Mouse (Mus musculus) limb, embryonic 10.5 days (tissue): ENCODE measurements at regions not wholly inside any gene's neighbourhood (a gene's known extent, or its start where the extent isn't known, plus 50 kb on each side); places are given as distances from the start of the nearest gene placed in this dataset.

ENCODE experiments used
- DNase-seq: peaks from one replicate; pipeline ENCODE4 v3.0.0-alpha.2; 2017; ENCODE audit warnings: low spot score
- H3K27ac ChIP-seq: fragments of 300-500 bp; sonication (generic); 2 replicates; pipeline ENCODE4 v1.5.1; 2016; ENCODE audit warnings: mild to moderate bottlenecking
- H3K27me3 ChIP-seq: fragments of 300-500 bp; sonication (generic); 2 replicates; pipeline ENCODE4 v1.6.1; 2016; ENCODE audit warnings: low read depth, mild to moderate bottlenecking; ENCODE audit not compliant: poor library complexity, severe bottlenecking
- H3K36me3 ChIP-seq: fragments of 300-500 bp; sonication (generic); 2 replicates; pipeline ENCODE4 v1.6.1; 2016; ENCODE audit warnings: mild to moderate bottlenecking, moderate library complexity
- H3K4me1 ChIP-seq: fragments of 300-500 bp; sonication (generic); 2 replicates; pipeline ENCODE4 v1.6.1; 2016
- H3K4me3 ChIP-seq: fragments of 300-500 bp; sonication (generic); 2 replicates; pipeline ENCODE4 v1.5.1; 2016; ENCODE audit warnings: mild to moderate bottlenecking, moderate library complexity
- H3K9me3 ChIP-seq: fragments of 300-500 bp; sonication (generic); replicated peaks from 2 replicates; pipeline ENCODE4 v1.6.1; 2016; ENCODE audit warnings: mild to moderate bottlenecking
- WGBS: fragments of 180-500 bp; shearing (Covaris S2); methylation state at CpG from one replicate; pipeline ENCODE4 v1.1.7; 2016; 5-methylcytosine and 5-hydroxymethylcytosine counted together

GRCm38 (mm10) chr8:109012655-109013054, 481.2 kb upstream of the Pmfbp1 start:
- 55% methylated on average over 8 of the region's 8 CpGs for WGBS
- H3K4me1 ChIP-seq, result peaks cover 27% of the 10 kb centered on the region
- no peaks in the 10 kb centered on the region for H3K36me3 ChIP-seq
- H3K4me3 ChIP-seq, result no peak overlapping the region
- no peak for DNase-seq
- H3K27me3 ChIP-seq, result no peaks in the 10 kb centered on the region
- no peaks in the 10 kb centered on the region for H3K9me3 ChIP-seq
- H3K27ac ChIP-seq, result peak overlapping the region; percentile 12; the same call in 1 of the 2 replicates

DNA sequence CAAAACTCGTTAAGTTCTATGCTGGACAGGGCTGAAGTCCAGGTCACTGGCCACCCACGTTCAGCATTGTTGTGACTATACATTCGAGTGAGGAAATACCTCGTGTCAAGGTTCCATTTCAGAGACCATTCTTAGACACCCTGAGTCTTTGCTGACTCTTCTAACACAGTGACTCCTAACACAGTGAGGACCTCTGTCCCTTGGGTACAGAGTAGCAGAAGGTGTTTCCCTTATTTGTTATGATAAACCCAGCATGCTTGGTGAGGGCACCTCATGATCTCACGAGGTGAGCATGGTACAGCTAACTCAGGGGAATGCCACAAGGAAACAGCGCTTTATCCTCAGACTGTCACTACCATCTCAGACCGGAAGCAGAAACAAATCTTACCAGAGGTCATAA, 480.2 kb upstream of the Pmfbp1 start:
- Histone ChIP-seq H3K4me1 (peaks cover 25% of the 10 kb centered on the region), H3K4me3 (no peak overlapping the region), H3K36me3 (no peaks in the 10 kb centered on the region), H3K27me3 (no peaks in the 10 kb centered on the region), H3K27ac (0 out of 2 replicates have a peak overlapping the region, but pooled peaks have one; percentile 12), H3K9me3 (no peaks in the 10 kb centered on the region)
- 76% methylated on average over 7 of the region's 7 CpGs for WGBS
- no peak for DNase-seq

DNA sequence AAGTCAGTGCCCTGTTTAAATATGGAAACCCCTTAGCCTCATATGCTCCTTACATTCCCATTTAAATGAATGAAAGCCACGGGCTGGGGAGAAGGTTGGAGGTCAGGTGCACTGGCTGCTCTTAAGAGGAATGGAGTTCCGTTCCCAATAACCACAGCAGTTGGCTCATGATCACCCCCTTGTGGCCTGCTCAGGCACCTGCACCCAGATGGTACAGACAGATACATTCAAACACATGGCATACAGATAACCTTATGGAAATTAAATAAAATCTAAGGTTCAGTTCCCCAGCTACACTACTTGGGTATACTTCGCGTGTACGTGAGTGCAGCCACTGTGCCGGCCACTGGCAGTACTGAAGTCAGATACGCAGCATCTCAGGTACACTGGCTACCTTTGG, 479.1 kb upstream of the Pmfbp1 start:
- 69% methylated on average over 7 of the region's 7 CpGs for WGBS
- Histone ChIP-seq H3K36me3 (no peaks in the 10 kb centered on the region), H3K27me3 (no peaks in the 10 kb centered on the region)

DNA sequence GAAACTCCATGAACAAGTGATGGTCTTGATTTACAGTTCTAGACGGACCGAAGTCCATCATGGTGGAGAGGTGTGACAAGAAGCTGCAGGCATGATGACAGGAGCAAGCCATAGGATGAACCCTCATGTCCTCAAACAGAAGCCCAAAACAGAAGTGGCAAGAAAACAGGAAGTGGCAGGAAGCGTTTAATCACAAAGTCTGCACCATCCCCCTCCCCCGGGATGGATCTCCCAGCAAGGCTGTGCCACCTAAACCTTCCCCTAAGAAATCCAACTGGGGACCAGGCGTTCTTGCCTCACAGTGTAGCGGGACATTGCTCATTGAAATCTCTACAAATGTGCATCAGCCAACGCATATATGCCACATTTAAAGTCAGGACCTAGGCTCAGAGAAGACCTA, 474.3 kb upstream of the Pmfbp1 start:
- no peak for DNase-seq
- no peak overlapping the region for H3K4me3 ChIP-seq
- no peaks in the 10 kb centered on the region for H3K36me3 ChIP-seq
- H3K27me3 ChIP-seq, result no peaks in the 10 kb centered on the region
- H3K27ac ChIP-seq, result no peak overlapping the region
- H3K9me3 ChIP-seq, result no peaks in the 10 kb centered on the region
- WGBS, result 83% methylated on average over 7 of the region's 7 CpGs
- peaks cover 14% of the 10 kb centered on the region for H3K4me1 ChIP-seq

More for the DNA sequence above, 479.1 kb upstream of the Pmfbp1 start:
- DNase-seq, result peak; percentile 77
- H3K4me1 ChIP-seq, result peaks cover 31% of the 10 kb centered on the region
- no peaks in the 10 kb centered on the region for H3K9me3 ChIP-seq
- H3K27ac ChIP-seq, result 0 out of 2 replicates have a peak overlapping the region, but pooled peaks have one; percentile 27
- no peak overlapping the region for H3K4me3 ChIP-seq

GRCm38 (mm10) chr8:109020102-109020501, 473.7 kb upstream of the Pmfbp1 start:
- Histone ChIP-seq H3K4me3 (no peak overlapping the region), H3K27me3 (no peaks in the 10 kb centered on the region), H3K4me1 (peaks cover 12% of the 10 kb centered on the region), H3K36me3 (no peaks in the 10 kb centered on the region), H3K27ac (no peak overlapping the region), H3K9me3 (no peaks in the 10 kb centered on the region)
- 90% methylated on average over 4 of the region's 4 CpGs for whole genome bisulfite sequencing
- no peak for DNase-seq

DNA sequence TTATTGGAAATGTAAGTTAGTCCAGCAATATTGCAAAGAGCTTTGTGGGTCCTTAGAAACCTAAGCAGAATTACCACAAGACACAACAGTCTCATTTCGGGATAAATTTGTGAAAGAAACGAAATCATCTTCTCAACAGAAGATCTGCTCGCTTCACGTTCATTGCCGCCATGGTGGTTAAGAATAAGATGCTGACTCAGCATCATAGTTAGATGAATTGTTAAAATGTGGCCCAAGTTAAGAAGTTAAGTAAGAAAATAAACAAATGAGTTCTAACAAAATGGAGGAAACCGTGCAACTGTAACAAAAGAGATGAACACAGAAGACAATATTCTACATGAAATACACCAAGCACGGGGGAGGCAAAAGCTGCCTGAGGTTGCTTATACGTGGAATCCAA, 465.9 kb upstream of the Pmfbp1 start:
- H3K9me3 ChIP-seq, result no peaks in the 10 kb centered on the region
- no peaks in the 10 kb centered on the region for H3K27me3 ChIP-seq
- no peak for DNase-seq
- H3K36me3 ChIP-seq, result no peaks in the 10 kb centered on the region
- no peak overlapping the region for H3K27ac ChIP-seq
- WGBS, result 92% methylated on average over 8 of the region's 8 CpGs
- H3K4me3 ChIP-seq, result no peak overlapping the region
- H3K4me1 ChIP-seq, result no peaks in the 10 kb centered on the region

DNA sequence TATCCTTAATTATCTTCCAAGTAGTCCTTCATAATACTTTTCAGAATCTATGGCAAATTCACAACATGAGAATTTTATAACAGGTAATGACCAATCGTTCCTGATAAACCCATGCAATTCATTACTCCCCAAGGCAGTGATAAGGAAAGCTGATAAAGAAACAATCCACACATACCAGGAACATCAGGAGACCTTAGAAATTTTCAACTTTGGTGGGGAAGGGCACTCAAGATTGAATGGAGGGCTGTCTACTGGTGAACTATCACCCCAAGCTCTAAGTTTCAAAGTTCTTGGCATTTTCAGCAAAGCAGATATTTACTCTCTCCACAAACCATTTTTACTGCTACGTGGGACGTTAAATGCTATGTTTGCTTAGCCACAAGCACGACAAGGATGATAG, 440.2 kb upstream of the Pmfbp1 start:
- H3K4me3 ChIP-seq, result no peak overlapping the region
- peaks cover 12% of the 10 kb centered on the region for H3K4me1 ChIP-seq
- DNase-seq, result no peak
- H3K27me3 ChIP-seq, result no peaks in the 10 kb centered on the region
- 87% methylated on average over 4 of the region's 4 CpGs for WGBS
- H3K27ac ChIP-seq, result no peak overlapping the region
- peaks cover 2% of the 10 kb centered on the region; the same call in 1 of the 2 replicates for H3K9me3 ChIP-seq
- H3K36me3 ChIP-seq, result no peaks in the 10 kb centered on the region

DNA sequence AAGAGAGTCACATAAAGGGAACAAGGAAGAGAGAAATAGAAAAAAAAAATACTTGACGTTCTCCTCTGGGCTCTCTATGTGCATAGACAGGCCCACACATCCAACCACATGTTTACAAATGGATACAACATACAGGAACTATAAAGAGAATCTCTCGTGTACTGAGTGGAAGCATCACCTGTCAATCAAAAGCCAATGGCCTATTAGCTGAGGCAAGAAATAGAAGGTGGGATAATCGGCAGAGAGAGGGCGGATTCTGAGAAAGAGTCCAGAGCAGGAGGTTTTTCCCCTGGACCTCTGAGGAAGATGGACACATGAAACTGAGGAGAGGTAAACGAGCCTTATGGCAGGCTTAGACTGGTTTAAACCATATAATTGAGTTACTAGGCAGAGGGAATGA, 434.7 kb upstream of the Pmfbp1 start:
- 84% methylated on average over 5 of the region's 5 CpGs for WGBS
- peak overlapping the region; percentile 22; the same call in 1 of the 2 replicates for H3K27ac ChIP-seq
- H3K36me3 ChIP-seq, result no peaks in the 10 kb centered on the region
- H3K27me3 ChIP-seq, result no peaks in the 10 kb centered on the region
- peaks cover 23% of the 10 kb centered on the region for H3K4me1 ChIP-seq
- H3K4me3 ChIP-seq, result no peak overlapping the region
- H3K9me3 ChIP-seq, result no peaks in the 10 kb centered on the region
- no peak for DNase-seq

DNA sequence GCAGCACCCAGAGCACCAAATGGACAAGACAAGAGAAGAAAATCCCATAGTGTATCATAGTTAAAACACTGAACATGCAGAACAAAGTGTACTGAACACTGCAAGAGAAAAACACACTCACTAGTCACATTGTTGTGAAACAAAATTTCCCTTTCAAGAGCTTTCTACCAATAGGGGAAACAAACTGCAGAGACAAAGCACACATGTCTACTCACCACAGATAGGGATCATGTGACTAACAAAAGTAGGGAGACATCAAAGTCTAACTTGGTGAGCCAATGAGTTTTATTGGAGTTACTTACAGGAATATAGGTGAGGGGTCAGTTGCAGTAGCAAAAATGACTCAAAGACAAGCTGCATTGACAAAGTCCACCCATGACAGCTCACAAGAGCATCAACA, 431.5 kb upstream of the Pmfbp1 start:
- Histone ChIP-seq H3K36me3 (no peaks in the 10 kb centered on the region), H3K27ac (no peak overlapping the region), H3K9me3 (no peaks in the 10 kb centered on the region), H3K27me3 (no peaks in the 10 kb centered on the region), H3K4me3 (no peak overlapping the region), H3K4me1 (peaks cover 21% of the 10 kb centered on the region)
- DNase-seq, result no peak

GRCm38 (mm10) chr8:109073715-109074114, 420.1 kb upstream of the Pmfbp1 start:
- Histone ChIP-seq H3K27me3 (no peaks in the 10 kb centered on the region), H3K4me3 (no peak overlapping the region), H3K4me1 (peaks cover 6% of the 10 kb centered on the region), H3K36me3 (no peaks in the 10 kb centered on the region), H3K9me3 (no peaks in the 10 kb centered on the region), H3K27ac (no peak overlapping the region)
- 91% methylated on average over 4 of the region's 4 CpGs for WGBS
- no peak for DNase-seq

- H3K9me3 ChIP-seq, result no peaks in the 10 kb centered on the region
- H3K27me3 ChIP-seq, result no peaks in the 10 kb centered on the region
- WGBS, result 20% methylated on average over 12 of the region's 12 CpGs
- peak; percentile 71 for DNase-seq
- peak overlapping the region; percentile 27; the same call in 1 of the 2 replicates for H3K27ac ChIP-seq
- H3K4me3 ChIP-seq, result peak overlapping the region; percentile 54
- no peaks in the 10 kb centered on the region for H3K36me3 ChIP-seq
- H3K4me1 ChIP-seq, result peaks cover 9% of the 10 kb centered on the region
Measured at GRCm38 (mm10) chr8:109075006-109075405, 418.8 kb upstream of the Pmfbp1 start.

DNA sequence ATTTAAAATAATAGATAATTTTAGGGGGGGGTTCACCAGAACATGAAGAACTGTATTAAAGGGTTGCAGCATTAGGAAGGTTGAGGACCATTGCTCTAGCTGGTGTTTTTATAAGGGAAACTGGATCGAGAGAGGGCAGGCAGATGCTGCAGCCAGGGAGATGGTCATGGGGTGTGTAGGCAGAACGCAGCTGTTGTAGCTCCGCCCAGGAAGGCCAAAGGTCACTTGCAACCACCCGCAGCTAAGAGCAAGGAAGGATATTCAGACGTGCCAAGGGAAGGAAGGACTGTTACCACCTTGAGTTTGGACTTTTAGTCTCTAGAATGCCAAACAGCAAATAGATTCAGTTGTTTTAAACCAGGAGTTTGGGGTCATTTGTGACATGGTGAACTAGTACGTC, 414.6 kb upstream of the Pmfbp1 start:
- Histone ChIP-seq H3K4me1 (peaks cover 9% of the 10 kb centered on the region), H3K27me3 (no peaks in the 10 kb centered on the region), H3K9me3 (no peaks in the 10 kb centered on the region), H3K27ac (no peak overlapping the region), H3K4me3 (no peak overlapping the region), H3K36me3 (no peaks in the 10 kb centered on the region)
- WGBS, result 54% methylated on average over 6 of the region's 6 CpGs
- DNase-seq, result no peak

- no peaks in the 10 kb centered on the region for H3K27me3 ChIP-seq
- no peaks in the 10 kb centered on the region for H3K9me3 ChIP-seq
- H3K4me3 ChIP-seq, result no peak overlapping the region
- DNase-seq, result no peak
- 74% methylated on average over 5 of the region's 5 CpGs for WGBS
- H3K36me3 ChIP-seq, result no peaks in the 10 kb centered on the region
- no peak overlapping the region for H3K27ac ChIP-seq
- H3K4me1 ChIP-seq, result 0 out of 2 replicates have a peak, but pooled peaks cover 3% of the 10 kb centered on the region
Measured at GRCm38 (mm10) chr8:109081295-109081694, 412.5 kb upstream of the Pmfbp1 start.

- Histone ChIP-seq H3K36me3 (no peaks in the 10 kb centered on the region), H3K27ac (no peak overlapping the region), H3K9me3 (no peaks in the 10 kb centered on the region), H3K4me3 (no peak overlapping the region), H3K4me1 (no peaks in the 10 kb centered on the region), H3K27me3 (no peaks in the 10 kb centered on the region)
- no peak for DNase-seq
- WGBS, result 96% methylated on average over 7 of the region's 7 CpGs
Measured at GRCm38 (mm10) chr8:109085134-109085533, 408.7 kb upstream of the Pmfbp1 start.
